Mouse (Mus musculus): ENCODE measurements around the gene Vmn1r237. TPM values are rescaled to one million over a fixed set of nuclear protein-coding genes. Genes with fewer than 3 reads are reported as not detected.

The Vmn1r237 gene
- polyA plus RNA-seq (2014; fragmentation: Nextera tagmentation; extraction: Ambion mirVana), result not detected in 2 replicates

- Histone ChIP-seq H3K36me3 (ENCODE audit: control insufficient read depth, insufficient read depth, low read length) (no peaks in the 10 kb centered on the region), H3K4me1 (replicated peaks; ENCODE audit: control insufficient read depth, insufficient read depth, low read length) (no peaks in the 10 kb centered on the region), H3K27me3 (ENCODE audit: control insufficient read depth, insufficient read depth, low read length) (no peaks in the 10 kb centered on the region), H3K4me2 (ENCODE audit: low read depth, low read length, severe bottlenecking) (no peak within 1 kb of the TSS), H3K9me3 (ENCODE audit: control insufficient read depth, low read length) (no peaks in the 10 kb centered on the region; the same call in 1 of the 2 replicates), H3K9ac (ENCODE audit: low read length) (no peak within 1 kb of the TSS), H3K4me3 (ENCODE audit: low read depth, low read length) (no peak within 1 kb of the TSS), H3K27ac (ENCODE audit: low read depth, low read length) (no peak within 1 kb of the TSS)
- DNase-seq (ENCODE audit: low spot score), result no peak
- no peak for ATAC-seq (replicated peaks; ENCODE audit: low FRiP score)
Observed at GRCm38 (mm10) chr17:21311565-21311964, at the start of gene Vmn1r237. Gene Vmn1r237 (plus strand): TSS chr17:21311865.

- DNase-seq (ENCODE audit: low spot score), result peak; percentile 49
- 10% methylated on average over 4 of the region's 4 CpGs for WGBS
Observed at GRCm38 (mm10) chr17:21272103-21272502, 39.6 kb upstream of the Vmn1r237 start.

GRCm38 (mm10) chr17:21282642-21283041 lies 29.0 kb upstream of the Vmn1r237 start, which contains the start of gene Vmn1r236:
Gene Vmn1r236 (plus strand): TSS chr17:21282942.
- no peak for DNase-seq (ENCODE audit: low spot score)
- no peak within 1 kb of the TSS for H3K4me3 ChIP-seq (ENCODE audit: low read depth, low read length)
- H3K9me3 ChIP-seq (ENCODE audit: control insufficient read depth, low read length), result no peaks in the 10 kb centered on the region
- no peak within 1 kb of the TSS for H3K4me2 ChIP-seq (ENCODE audit: low read depth, low read length, severe bottlenecking)
- H3K36me3 ChIP-seq (ENCODE audit: control insufficient read depth, insufficient read depth, low read length), result no peaks in the 10 kb centered on the region
- no peaks in the 10 kb centered on the region for H3K4me1 ChIP-seq (replicated peaks; ENCODE audit: control insufficient read depth, insufficient read depth, low read length)
- no peak for ATAC-seq (replicated peaks; ENCODE audit: low FRiP score)
- H3K27ac ChIP-seq (ENCODE audit: low read depth, low read length), result no peak within 1 kb of the TSS
- no peak within 1 kb of the TSS for H3K9ac ChIP-seq (ENCODE audit: low read length)
- no peaks in the 10 kb centered on the region for H3K27me3 ChIP-seq (ENCODE audit: control insufficient read depth, insufficient read depth, low read length)
- 81% methylated on average over 3 of the region's 3 CpGs for WGBS

More at GRCm38 (mm10) chr17:21272103-21272502, 39.6 kb upstream of the Vmn1r237 start:
- Histone ChIP-seq H3K27ac (ENCODE audit: low read depth, low read length) (no peak overlapping the region), H3K4me3 (ENCODE audit: low read depth, low read length) (no peak overlapping the region), H3K27me3 (ENCODE audit: control insufficient read depth, insufficient read depth, low read length) (no peaks in the 10 kb centered on the region), H3K9ac (ENCODE audit: low read length) (no peak overlapping the region), H3K9me3 (ENCODE audit: control insufficient read depth, low read length) (no peaks in the 10 kb centered on the region; the same call in 1 of the 2 replicates), H3K4me1 (replicated peaks; ENCODE audit: control insufficient read depth, insufficient read depth, low read length) (no peaks in the 10 kb centered on the region), H3K36me3 (ENCODE audit: control insufficient read depth, insufficient read depth, low read length) (no peaks in the 10 kb centered on the region), H3K4me2 (ENCODE audit: low read depth, low read length, severe bottlenecking) (no peak overlapping the region)
- no peak for ATAC-seq (replicated peaks; ENCODE audit: low FRiP score)

- DNase-seq (ENCODE audit: low spot score) (no peak), ATAC-seq (replicated peaks; ENCODE audit: low FRiP score) (no peak)
- H3K4me1 ChIP-seq (replicated peaks; ENCODE audit: control insufficient read depth, insufficient read depth, low read length), result no peaks in the 10 kb centered on the region
- H3K27ac ChIP-seq (ENCODE audit: low read depth, low read length), result no peak overlapping the region
- no peaks in the 10 kb centered on the region for H3K27me3 ChIP-seq (ENCODE audit: control insufficient read depth, insufficient read depth, low read length)
- H3K4me3 ChIP-seq (ENCODE audit: low read depth, low read length), result no peak overlapping the region
- no peaks in the 10 kb centered on the region for H3K36me3 ChIP-seq (ENCODE audit: control insufficient read depth, insufficient read depth, low read length)
- H3K9ac ChIP-seq (ENCODE audit: low read length), result no peak overlapping the region
- no peaks in the 10 kb centered on the region for H3K9me3 ChIP-seq (ENCODE audit: control insufficient read depth, low read length)
- no peak overlapping the region for H3K4me2 ChIP-seq (ENCODE audit: low read depth, low read length, severe bottlenecking)
Observed at GRCm38 (mm10) chr17:21284395-21284794, 27.3 kb upstream of the Vmn1r237 start.

GRCm38 (mm10) chr17:21289695-21290094 lies 22.0 kb upstream of the Vmn1r237 start:
- Histone ChIP-seq H3K9ac (ENCODE audit: low read length) (no peak overlapping the region), H3K4me2 (ENCODE audit: low read depth, low read length, severe bottlenecking) (no peak overlapping the region), H3K27me3 (ENCODE audit: control insufficient read depth, insufficient read depth, low read length) (no peaks in the 10 kb centered on the region), H3K27ac (ENCODE audit: low read depth, low read length) (no peak overlapping the region), H3K9me3 (ENCODE audit: control insufficient read depth, low read length) (no peaks in the 10 kb centered on the region), H3K36me3 (ENCODE audit: control insufficient read depth, insufficient read depth, low read length) (no peaks in the 10 kb centered on the region), H3K4me1 (replicated peaks; ENCODE audit: control insufficient read depth, insufficient read depth, low read length) (no peaks in the 10 kb centered on the region), H3K4me3 (ENCODE audit: low read depth, low read length) (no peak overlapping the region)
- no peak for DNase-seq (ENCODE audit: low spot score)
- no peak for ATAC-seq (replicated peaks; ENCODE audit: low FRiP score)

Small RNAs within 50 kb of the gene (microRNA-seq; reads per million reads assigned to microRNA genes)
- not detected for gene Gm26384 (ENCODE audit: insufficient number of aligned reads)

Other genes starting within 250 kb of the Vmn1r237 start
- gene Vmn1r234, start 85.8 kb upstream of the Vmn1r237 start, polyA plus RNA-seq (2014; fragmentation: Nextera tagmentation; extraction: Ambion mirVana), result not detected in 2 replicates
- gene Vmn1r235, start 55.5 kb upstream of the Vmn1r237 start, polyA plus RNA-seq (2014; fragmentation: Nextera tagmentation; extraction: Ambion mirVana), result not detected in 2 replicates
- not detected in 2 replicates for gene Vmn1r236, start 28.9 kb upstream of the Vmn1r237 start, polyA plus RNA-seq (2014; fragmentation: Nextera tagmentation; extraction: Ambion mirVana)
- 2.3 and 2.9 TPM in 2 replicates for gene Zfp677, start 71.9 kb downstream of the Vmn1r237 start, polyA plus RNA-seq (2014; fragmentation: Nextera tagmentation; extraction: Ambion mirVana)
- 1.8 and 2.4 TPM in 2 replicates for gene Zfp54, start 111.4 kb downstream of the Vmn1r237 start, polyA plus RNA-seq (2014; fragmentation: Nextera tagmentation; extraction: Ambion mirVana)
- 13.7 and 14.6 TPM in 2 replicates for gene Zfp51, start 138.5 kb downstream of the Vmn1r237 start, polyA plus RNA-seq (2014; fragmentation: Nextera tagmentation; extraction: Ambion mirVana)
- 9.6 TPM in 2 replicates for gene Zfp53, start 177.1 kb downstream of the Vmn1r237 start, polyA plus RNA-seq (2014; fragmentation: Nextera tagmentation; extraction: Ambion mirVana)
- 1.2 and 1.3 TPM in 2 replicates for gene Zfp52, start 223.7 kb downstream of the Vmn1r237 start, polyA plus RNA-seq (2014; fragmentation: Nextera tagmentation; extraction: Ambion mirVana)